Mouse (Mus musculus) C2C12 (cell line): Measurements from ENCODE around the gene 4933415A04Rik.

Experiments
- CTCF ChIP-seq: IDR thresholded peaks from one replicate; pipeline ENCODE4 v1.5.1; 2011; ENCODE audit not compliant: control insufficient read depth, insufficient read depth, insufficient read length
- MAX ChIP-seq: IDR thresholded peaks from one replicate; pipeline ENCODE4 v1.6.1; 2011; ENCODE audit warnings: mild to moderate bottlenecking, control low read depth

- TF ChIP-seq CTCF (no peak), MAX (no peak)
Measured at GRCm38 (mm10) chr11:43569188-43569587, 17.7 kb upstream of the 4933415A04Rik start.
